ENCODE assay signal across 8 mouse cellular contexts in genomic region chr13:69536021-69536420, GRCm38 (mm10). TPM values are rescaled to one million over a fixed set of nuclear protein-coding genes. Genes with fewer than 3 reads are reported as not detected.
A peak's percentile ranks its signal among the peaks of the same experiment; 100 is the strongest.
DNase-seq lines count a peak whose midpoint lies in the region; ATAC-seq lines count a peak whose summit lies in the region.

No protein-coding gene starts in this region.

- H3K9ac ChIP-seq in heart, embryonic 16.5 days (ENCODE audit: low read length), result no peak overlapping the region; the same call in 1 of the 2 replicates
- H3K9ac ChIP-seq in embryonic facial prominence, embryonic 14.5 days (ENCODE audit: low read depth, low read length), result 0 out of 2 replicates have a peak overlapping the region, but pooled peaks have one; percentile 68
- H3K9ac ChIP-seq in midbrain, embryonic 13.5 days (replicated peaks), result peak overlapping the region; percentile 83; the same call in 1 of the 2 replicates

- intact Hi-C loops in heart, postnatal 10 days (cut with DNase I), result no loop called here

- no peaks in the 10 kb centered on the region for H3K36me3 ChIP-seq in heart, embryonic 16.5 days (ENCODE audit: control insufficient read depth, insufficient read depth)
- no peaks in the 10 kb centered on the region for H3K36me3 ChIP-seq in embryonic facial prominence, embryonic 14.5 days (ENCODE audit: control insufficient read depth, insufficient read depth, low read length)
- no peaks in the 10 kb centered on the region for H3K36me3 ChIP-seq in midbrain, embryonic 13.5 days

- no peaks in the 10 kb centered on the region for H3K27me3 ChIP-seq in heart, embryonic 16.5 days (ENCODE audit: control insufficient read depth, insufficient read depth, low read length)
- H3K27me3 ChIP-seq in embryonic facial prominence, embryonic 14.5 days (replicated peaks; ENCODE audit: control insufficient read depth, insufficient read depth, low read length), result no peaks in the 10 kb centered on the region
- H3K27me3 ChIP-seq in midbrain, embryonic 13.5 days, result no peaks in the 10 kb centered on the region

- no peak overlapping the region for H3K4me3 ChIP-seq in heart, embryonic 16.5 days (ENCODE audit: low read length)
- H3K4me3 ChIP-seq in embryonic facial prominence, embryonic 14.5 days (ENCODE audit: low read depth, low read length), result peak overlapping the region; percentile 94; the same call in 1 of the 2 replicates
- H3K4me3 ChIP-seq in midbrain, embryonic 13.5 days (replicated peaks), result 0 out of 2 replicates have a peak overlapping the region, but pooled peaks have one; percentile 96

- no peaks in the 10 kb centered on the region for H3K9me3 ChIP-seq in heart, embryonic 16.5 days (replicated peaks; ENCODE audit: control insufficient read depth, low read length)
- H3K9me3 ChIP-seq in embryonic facial prominence, embryonic 14.5 days (ENCODE audit: control insufficient read depth, low read length), result no peaks in the 10 kb centered on the region
- H3K9me3 ChIP-seq in midbrain, embryonic 13.5 days, result no peaks in the 10 kb centered on the region

- H3K4me1 ChIP-seq in heart, embryonic 16.5 days (ENCODE audit: control insufficient read depth, insufficient read depth, low read length), result peaks cover 42% of the 10 kb centered on the region
- peaks cover 34% of the 10 kb centered on the region for H3K4me1 ChIP-seq in embryonic facial prominence, embryonic 14.5 days (ENCODE audit: control insufficient read depth, insufficient read depth, low read length)
- peaks cover 70% of the 10 kb centered on the region for H3K4me1 ChIP-seq in midbrain, embryonic 13.5 days (replicated peaks)

- ATAC-seq in heart, embryonic 16.5 days (replicated peaks; ENCODE audit: extremely low read depth, insufficient read depth, low FRiP score), result no peak
- ATAC-seq in embryonic facial prominence, embryonic 14.5 days (ENCODE audit: low read depth), result no peak
- ATAC-seq in midbrain, embryonic 13.5 days, result no peak

- no peak for DNase-seq in heart, postnatal 10 days
- no peak for DNase-seq in embryonic facial prominence, embryonic 14.5 days (ENCODE audit: low spot score)
- peak; percentile 15 for DNase-seq in induced T-regulatory cell, adult 2 months (ENCODE audit: low read depth)
- DNase-seq in spleen, adult 12 weeks (ENCODE audit: low spot score), result no peak
- no peak for DNase-seq in frontal cortex, postnatal 25 days (ENCODE audit: low spot score in 2 of 2)
- DNase-seq in embryo, embryonic 10 days (ENCODE audit: low spot score), result no peak

- 73% methylated on average over 4 of the region's 4 CpGs for WGBS in heart, embryonic 16.5 days
- WGBS in embryonic facial prominence, embryonic 14.5 days, result 69% methylated on average over 4 of the region's 4 CpGs
- WGBS in midbrain, embryonic 13.5 days, result 79% methylated on average over 4 of the region's 4 CpGs

- peak overlapping the region; percentile 94; the same call in 1 of the 2 replicates for H3K4me2 ChIP-seq in heart, embryonic 16.5 days (ENCODE audit: low read depth, low read length)
- peak overlapping the region; percentile 71 for H3K4me2 ChIP-seq in embryonic facial prominence, embryonic 14.5 days (ENCODE audit: low read depth, low read length)
- peak overlapping the region; percentile 93 for H3K4me2 ChIP-seq in midbrain, embryonic 13.5 days (replicated peaks)

- H3K27ac ChIP-seq in heart, embryonic 16.5 days (ENCODE audit: low read length), result peak overlapping the region; percentile 96; the same call in 1 of the 2 replicates
- peak overlapping the region; percentile 73; the same call in 1 of the 2 replicates for H3K27ac ChIP-seq in embryonic facial prominence, embryonic 14.5 days (replicated peaks; ENCODE audit: low read depth, low read length)
- no peak overlapping the region for H3K27ac ChIP-seq in midbrain, embryonic 13.5 days

RNA-seq across cellular contexts. Expression of gene Tent4a, which starts 1.6 kb away (rescaled TPM):
- polyA plus RNA-seq in heart, embryonic 16.5 days (2015; fragmentation: Nextera tagmentation; extraction: Ambion mirVana), result 3.3 and 3.5 TPM in 2 replicates
- 10 to 100 TPM; 17.2 to 17.6 TPM for total RNA-seq in heart, postnatal 10 days (2021)
- 7.7 and 7.8 TPM in 2 replicates for polyA plus RNA-seq in embryonic facial prominence, embryonic 14.5 days (2014; fragmentation: Nextera tagmentation; extraction: Ambion mirVana)
- polyA plus RNA-seq in midbrain, embryonic 13.5 days (2015; fragmentation: Nextera tagmentation; extraction: Ambion mirVana), result 5.8 and 7.1 TPM in 2 replicates

RNA-seq across cellular contexts. Expression of gene Nsun2, which starts 2.5 kb away (rescaled TPM):
- 66.1 and 78.0 TPM in 2 replicates for polyA plus RNA-seq in heart, embryonic 16.5 days (2015; fragmentation: Nextera tagmentation; extraction: Ambion mirVana)
- 10 to 100 TPM; 40.9 to 47.6 TPM for total RNA-seq in heart, postnatal 10 days (2021)
- 112 and 128 TPM in 2 replicates for polyA plus RNA-seq in embryonic facial prominence, embryonic 14.5 days (2014; fragmentation: Nextera tagmentation; extraction: Ambion mirVana)
- 74.1 and 76.7 TPM in 2 replicates for polyA plus RNA-seq in midbrain, embryonic 13.5 days (2015; fragmentation: Nextera tagmentation; extraction: Ambion mirVana)
